Mouse (Mus musculus): ENCODE data around the gene Gm12216.
A peak's percentile ranks its signal among the peaks of the same experiment; 100 is the strongest.

GRCm38 (mm10) chr11:53892716-53893416 lies 33.8 kb upstream of the Gm12216 start:
- TF ChIP-seq CTCF (IDR thresholded peaks at IDR 0.05 in 2 of 3, conservative IDR thresholded peaks at IDR 0.05 in 1 of 3; ENCODE audit: control insufficient read depth in 1 of 3, insufficient read depth in 1 of 3, low read depth in 2 of 3, low read length in 3 of 3, poor library complexity in 1 of 3, severe bottlenecking in 1 of 3) (no peak), HCFC1 (IDR thresholded peaks at IDR 0.05; ENCODE audit: low read depth, low read length) (peak; percentile 75), MYC (IDR thresholded peaks at IDR 0.05; ENCODE audit: low read depth, low read length) (0 out of 2 replicates have a peak, but pooled peaks have one; percentile 30), USF2 (IDR thresholded peaks at IDR 0.05; ENCODE audit: borderline replicate concordance in 1 of 2, insufficient read depth in 1 of 2, low read depth in 1 of 2, low read length in 2 of 2) (no peak), MAZ (IDR thresholded peaks at IDR 0.05; ENCODE audit: low read depth, low read length) (no peak), MXI1 (IDR thresholded peaks at IDR 0.05; ENCODE audit: low read depth, low read length) (peak; percentile 78), NELFE (IDR thresholded peaks at IDR 0.05; ENCODE audit: low read depth, low read length) (peak; percentile 91), EP300 (IDR thresholded peaks at IDR 0.05; ENCODE audit: low read depth in 1 of 2, low read length in 2 of 2) (0 out of 4 replicates have a peak, but pooled peaks of 1 of the 2 experiments have one; percentile 8), POLR2A (IDR thresholded peaks at IDR 0.05; ENCODE audit: control insufficient read depth in 1 of 2, insufficient read depth in 1 of 2, low read depth in 1 of 2, low read length in 2 of 2, poor library complexity in 1 of 2) (peak; percentile 68 to 98), E2F4 (IDR thresholded peaks at IDR 0.05; ENCODE audit: borderline replicate concordance, low read depth, low read length) (no peak)
